Mouse (Mus musculus) ovary, postnatal 14 days (tissue): ENCODE measurements around the gene Fam107a.

ENCODE experiments used
- DNase-seq: peaks from one replicate; pipeline ENCODE4 v3.0.0; 2022; ENCODE audit warnings: low spot score

Gene Fam107a

GRCm38 (mm10) chr14:8317194-8318097 is at the start of gene Fam107a:
Gene Fam107a, minus strand, starts transcription at chr14:8318023.
- DNase-seq = no peak

- DNase-seq = no peak
These were observed 49.3 kb upstream of the Fam107a start for GRCm38 (mm10) chr14:8367121-8367520.

- no peak for DNase-seq
These were observed 48.0 kb upstream of the Fam107a start for GRCm38 (mm10) chr14:8365833-8366232.

GRCm38 (mm10) chr14:8356836-8357235 is 39.0 kb upstream of the Fam107a start:
- no peak for DNase-seq

GRCm38 (mm10) chr14:8355999-8356501 is 38.2 kb upstream of the Fam107a start:
- DNase-seq = peak; percentile 67

GRCm38 (mm10) chr14:8348927-8349326 is 31.1 kb upstream of the Fam107a start:
- no peak for DNase-seq

- peak; percentile 91 for DNase-seq
These were observed 28.6 kb upstream of the Fam107a start for GRCm38 (mm10) chr14:8346255-8346997.

GRCm38 (mm10) chr14:8345566-8345965 is 27.7 kb upstream of the Fam107a start:
- no peak for DNase-seq

GRCm38 (mm10) chr14:8342509-8343106 is 24.8 kb upstream of the Fam107a start:
- DNase-seq = no peak

- DNase-seq = no peak
These were observed 22.4 kb upstream of the Fam107a start for GRCm38 (mm10) chr14:8340226-8340625.

- no peak for DNase-seq
These were observed 18.1 kb upstream of the Fam107a start for GRCm38 (mm10) chr14:8335947-8336346.

GRCm38 (mm10) chr14:8334511-8334910 is 16.7 kb upstream of the Fam107a start:
- DNase-seq = no peak

- no peak for DNase-seq
These were observed 14.8 kb upstream of the Fam107a start for GRCm38 (mm10) chr14:8332314-8333252.

GRCm38 (mm10) chr14:8331307-8331905 is 13.6 kb upstream of the Fam107a start:
- DNase-seq = peak; percentile 31

- DNase-seq = no peak
These were observed 12.6 kb upstream of the Fam107a start for GRCm38 (mm10) chr14:8330390-8330789.

GRCm38 (mm10) chr14:8329552-8329951 is 11.7 kb upstream of the Fam107a start:
- no peak for DNase-seq

- no peak for DNase-seq
These were observed 9.5 kb upstream of the Fam107a start for GRCm38 (mm10) chr14:8327371-8327770.

- no peak for DNase-seq
These were observed 9.1 kb upstream of the Fam107a start for GRCm38 (mm10) chr14:8326961-8327360.

GRCm38 (mm10) chr14:8325746-8326145 is 7.9 kb upstream of the Fam107a start:
- no peak for DNase-seq

- no peak for DNase-seq
These were observed 2.7 kb upstream of the Fam107a start for GRCm38 (mm10) chr14:8320528-8320927.
